Mouse (Mus musculus): Measurements from ENCODE around the gene Hoxb7.

The Hoxb7 gene

GRCm38 (mm10) chr11:96314671-96315343 lies 28.4 kb downstream of the Hoxb7 start:
- peak in 1 of 2 experiments; percentile 7 for DNase-seq (ENCODE audit: low spot score in 2 of 2)

GRCm38 (mm10) chr11:96315344-96315681 lies 28.9 kb downstream of the Hoxb7 start:
- no peak for DNase-seq (ENCODE audit: low spot score in 2 of 2)

GRCm38 (mm10) chr11:96316696-96317607 lies 30.5 kb downstream of the Hoxb7 start:
- DNase-seq (ENCODE audit: low spot score in 2 of 2), result no peak

DNA sequence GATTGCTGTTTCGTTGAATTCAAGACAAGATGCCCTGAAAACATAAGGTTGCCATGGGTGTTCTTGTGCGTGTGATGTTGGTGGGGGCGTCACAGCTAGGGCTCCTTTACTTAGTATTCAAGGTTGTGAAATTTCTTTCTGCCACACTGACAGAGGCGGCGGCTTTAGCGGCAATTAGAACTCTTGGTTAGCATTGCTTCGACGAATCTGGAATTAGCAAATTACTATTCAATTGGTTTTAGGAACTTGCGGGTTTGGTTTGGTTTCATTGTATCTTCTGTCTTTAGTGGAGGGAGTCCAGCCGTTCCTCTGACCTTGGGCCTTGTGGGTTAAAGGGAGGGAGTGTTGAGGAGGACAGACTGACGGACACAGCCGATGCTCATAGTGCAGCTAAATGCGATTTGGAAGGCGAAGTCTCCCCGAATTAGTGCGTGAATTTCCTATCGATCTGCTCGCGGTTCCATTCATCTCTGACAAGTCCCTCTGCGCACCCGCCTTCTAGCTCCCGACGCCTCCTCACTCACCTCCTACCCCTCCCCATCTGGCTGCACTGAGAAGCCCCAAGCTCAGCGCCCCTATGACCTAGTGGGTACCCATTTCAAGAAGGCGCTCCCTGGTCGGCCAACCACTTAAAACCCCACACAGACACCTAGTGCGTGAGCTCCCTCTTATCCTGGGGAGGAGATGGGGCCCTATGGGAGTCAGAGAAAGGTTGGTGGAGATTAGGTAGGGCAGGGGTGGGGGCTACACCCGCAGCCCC lies 31.4 kb downstream of the Hoxb7 start, which contains the start of gene Hoxb4:
Gene Hoxb4 (plus strand): TSS at position 660 of the 760 bp plus-strand sequence.
- no peak for DNase-seq (ENCODE audit: low spot score in 2 of 2)

DNA sequence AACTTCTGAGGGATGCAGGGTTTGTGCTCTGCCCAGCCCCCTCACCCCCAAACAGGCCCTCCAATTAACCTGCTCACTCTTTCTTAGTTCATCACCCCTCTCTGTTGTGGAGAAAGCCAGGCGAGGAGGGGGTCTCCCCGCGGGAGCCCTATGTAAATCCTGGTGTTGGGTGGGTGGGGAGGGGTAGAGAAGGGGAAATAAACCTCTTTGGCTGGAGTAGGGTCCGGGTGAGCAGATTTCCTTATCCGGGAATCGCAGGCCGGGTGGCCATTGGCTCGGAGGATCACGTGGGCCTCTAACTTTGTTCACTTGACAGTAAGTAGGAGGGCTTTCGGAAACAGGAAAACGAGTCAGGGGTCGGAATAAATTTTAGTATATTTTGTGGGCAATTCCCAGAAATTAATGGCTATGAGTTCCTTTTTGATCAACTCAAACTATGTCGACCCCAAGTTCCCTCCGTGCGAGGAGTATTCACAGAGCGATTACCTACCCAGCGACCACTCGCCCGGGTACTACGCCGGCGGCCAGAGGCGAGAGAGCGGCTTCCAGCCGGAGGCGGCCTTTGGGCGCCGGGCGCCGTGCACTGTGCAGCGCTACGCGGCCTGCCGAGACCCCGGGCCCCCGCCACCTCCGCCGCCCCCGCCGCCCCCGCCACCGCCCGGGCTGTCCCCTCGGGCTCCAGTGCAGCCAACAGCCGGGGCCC lies 32.1 kb downstream of the Hoxb7 start:
- peak; percentile 73 to 76 for DNase-seq (ENCODE audit: low spot score in 2 of 2)

GRCm38 (mm10) chr11:96319071-96319902 lies 32.9 kb downstream of the Hoxb7 start:
- no peak for DNase-seq (ENCODE audit: low spot score in 2 of 2)

DNA sequence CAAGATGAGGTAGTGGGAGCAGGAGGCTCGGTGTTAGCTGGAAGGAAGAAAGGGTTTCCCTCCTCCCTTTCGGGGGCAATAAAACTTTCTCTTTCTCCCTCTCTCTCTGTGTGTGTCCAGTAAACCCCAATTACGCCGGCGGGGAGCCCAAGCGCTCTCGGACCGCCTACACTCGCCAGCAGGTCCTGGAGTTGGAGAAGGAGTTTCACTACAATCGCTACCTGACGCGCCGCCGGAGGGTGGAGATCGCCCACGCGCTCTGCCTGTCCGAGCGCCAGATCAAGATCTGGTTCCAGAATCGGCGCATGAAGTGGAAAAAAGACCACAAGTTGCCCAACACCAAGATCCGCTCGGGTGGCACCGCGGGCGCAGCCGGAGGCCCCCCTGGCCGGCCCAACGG lies 33.5 kb downstream of the Hoxb7 start:
- no peak for DNase-seq (ENCODE audit: low spot score in 2 of 2)

GRCm38 (mm10) chr11:96320688-96321087 lies 34.3 kb downstream of the Hoxb7 start:
- DNase-seq (ENCODE audit: low spot score in 2 of 2), result no peak

- DNase-seq (ENCODE audit: low spot score in 2 of 2), result no peak
These were observed 35.4 kb downstream of the Hoxb7 start for GRCm38 (mm10) chr11:96321846-96322245.

GRCm38 (mm10) chr11:96322738-96323137 lies 36.3 kb downstream of the Hoxb7 start:
- DNase-seq (ENCODE audit: low spot score in 2 of 2), result no peak

- no peak for DNase-seq (ENCODE audit: low spot score in 2 of 2)
These were observed 36.7 kb downstream of the Hoxb7 start, which contains the start of gene Hoxb3 for GRCm38 (mm10) chr11:96323154-96323553. Gene Hoxb3, plus strand, starts transcription at chr11:96323326.

DNA sequence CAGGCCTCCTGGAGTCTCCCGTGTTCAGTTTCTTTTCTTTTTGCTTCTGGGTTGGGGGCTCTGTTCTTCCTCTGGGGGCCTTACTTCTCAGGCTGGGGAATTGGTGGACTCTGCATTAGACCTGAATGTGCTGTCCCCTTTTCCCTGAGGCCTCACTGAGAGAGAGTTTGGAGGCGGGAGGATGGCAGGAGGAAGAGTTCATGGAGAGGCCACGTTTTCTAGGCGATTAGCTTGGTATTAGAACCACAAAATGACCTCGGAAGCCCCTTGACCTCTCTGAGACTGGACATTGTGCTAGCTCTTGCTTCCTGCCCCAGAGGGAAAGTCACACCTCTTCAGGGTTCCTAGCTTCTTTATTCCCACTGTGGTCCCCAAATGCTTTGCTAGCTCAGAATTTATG lies 37.7 kb downstream of the Hoxb7 start:
- DNase-seq (ENCODE audit: low spot score in 2 of 2), result no peak

DNA sequence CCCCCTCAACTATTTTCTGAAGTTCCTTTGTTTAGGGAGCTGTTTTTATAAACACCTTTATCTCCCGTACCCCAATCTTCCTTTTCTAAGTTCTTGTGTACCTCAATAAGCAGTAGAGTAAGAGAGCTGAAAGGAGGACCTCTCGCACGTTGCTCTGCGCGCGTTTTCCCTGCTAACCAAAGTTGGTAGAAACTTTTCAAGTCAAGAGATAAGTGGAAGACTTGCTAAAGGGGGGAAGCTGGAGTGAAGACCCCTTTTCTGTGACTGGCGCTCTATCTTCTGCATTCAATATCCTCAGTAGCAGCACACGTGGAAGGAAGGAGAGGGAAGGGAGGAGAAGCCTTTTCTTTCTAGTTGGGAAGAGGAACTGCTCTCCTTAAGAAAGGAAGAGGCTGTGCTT lies 38.5 kb downstream of the Hoxb7 start:
- DNase-seq (ENCODE audit: low spot score in 2 of 2), result no peak

DNA sequence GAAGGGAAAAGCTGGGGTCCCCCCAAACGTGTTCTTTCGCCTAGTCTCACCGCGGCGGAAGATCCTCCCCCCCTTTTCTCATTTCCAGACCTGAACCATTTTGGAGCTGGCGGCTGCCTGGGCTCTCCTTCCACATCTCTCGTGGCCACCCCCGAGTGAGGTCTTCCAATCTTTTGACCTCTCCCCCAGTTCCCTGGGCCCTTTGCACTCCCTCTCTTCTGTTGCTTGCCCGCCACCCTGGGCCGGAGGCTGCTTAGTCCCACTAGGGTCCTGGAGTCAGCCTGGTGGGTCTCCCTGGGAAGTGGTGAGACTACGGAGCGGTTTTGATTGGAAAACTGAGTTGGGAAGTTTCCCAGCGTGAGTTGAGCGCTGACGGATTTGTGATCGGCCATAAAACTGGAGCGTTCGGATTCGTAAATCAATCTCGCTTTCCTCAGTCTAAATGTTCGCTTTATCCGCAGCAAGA lies 39.4 kb downstream of the Hoxb7 start:
- no peak for DNase-seq (ENCODE audit: low spot score in 2 of 2)

- no peak for DNase-seq (ENCODE audit: low spot score in 2 of 2)
These were observed 40.3 kb downstream of the Hoxb7 start for GRCm38 (mm10) chr11:96326705-96327104.

DNA sequence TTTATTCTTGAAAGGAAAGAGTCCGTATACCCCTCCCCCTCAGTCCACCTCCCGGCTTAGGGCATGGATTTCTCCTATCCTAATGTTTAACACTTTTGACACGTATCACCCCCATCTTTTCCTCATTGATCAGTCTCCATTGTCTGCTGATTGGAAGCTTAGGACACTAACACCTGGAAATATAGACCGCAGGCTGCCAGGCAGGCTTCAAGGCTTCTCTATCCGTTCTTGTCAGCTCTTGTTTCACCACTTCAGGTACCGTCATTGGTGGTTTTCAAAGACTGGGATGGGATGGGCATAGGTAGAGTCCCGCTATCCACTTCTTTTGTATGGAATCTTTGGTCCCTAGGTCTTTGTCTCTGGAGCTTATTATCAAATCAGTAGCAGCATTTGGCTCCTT lies 40.7 kb downstream of the Hoxb7 start:
- no peak for DNase-seq (ENCODE audit: low spot score in 2 of 2)

GRCm38 (mm10) chr11:96327750-96328149 lies 41.3 kb downstream of the Hoxb7 start:
- DNase-seq (ENCODE audit: low spot score in 2 of 2), result no peak

DNA sequence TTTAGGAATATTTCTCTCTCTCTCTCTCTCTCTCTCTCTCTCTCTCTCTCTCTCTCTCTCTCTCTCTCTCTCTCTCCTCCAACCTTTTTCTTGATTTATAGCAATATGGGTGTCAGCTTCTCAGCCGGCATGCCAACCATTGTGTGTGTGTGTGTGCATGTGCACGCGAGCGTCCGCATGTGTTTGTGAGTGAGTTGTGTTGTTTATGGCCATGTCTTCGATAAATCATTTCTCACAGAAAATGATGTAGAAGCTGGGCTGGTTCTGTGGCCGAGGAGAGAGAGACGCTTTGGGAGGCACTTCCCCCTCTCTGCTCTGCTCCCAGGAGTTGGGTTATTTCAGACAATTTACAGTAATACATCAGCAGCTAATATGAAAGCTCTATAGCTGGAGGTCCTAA lies 42.2 kb downstream of the Hoxb7 start:
- DNase-seq (ENCODE audit: low spot score in 2 of 2), result no peak

- no peak for DNase-seq (ENCODE audit: low spot score in 2 of 2)
These were observed 45.7 kb downstream of the Hoxb7 start for GRCm38 (mm10) chr11:96332105-96332504.

DNA sequence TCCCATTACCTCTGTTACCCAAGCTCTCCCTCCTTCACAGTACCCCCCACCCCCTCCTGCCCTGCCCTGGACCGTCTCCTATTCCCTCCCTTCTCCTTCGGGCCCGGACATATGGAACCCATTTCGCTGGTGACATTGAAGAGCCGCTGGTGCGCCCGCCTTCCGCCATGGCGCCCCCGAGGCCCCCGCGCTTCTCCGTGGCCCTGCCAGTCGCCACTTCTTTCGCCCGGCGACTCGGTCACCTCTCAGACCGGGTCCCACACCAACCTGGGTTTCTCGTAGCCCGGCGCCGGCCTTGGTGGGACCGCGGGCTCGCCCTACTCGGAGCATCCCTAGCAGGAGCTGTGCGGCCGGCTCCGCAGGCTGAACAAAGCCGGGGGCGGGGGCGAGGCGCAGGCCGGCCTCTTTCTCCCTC lies 46.2 kb downstream of the Hoxb7 start:
- no peak for DNase-seq (ENCODE audit: low spot score in 2 of 2)
